Mouse (Mus musculus): ENCODE results near the gene Slc35e3. TPM values are rescaled to one million over a fixed set of nuclear protein-coding genes. Genes with fewer than 3 reads are reported as not detected.

The Slc35e3 gene
- total and polyA plus RNA-seq, 2 experiments from 2014 or later = 24.4 to 31.0 TPM

DNA sequence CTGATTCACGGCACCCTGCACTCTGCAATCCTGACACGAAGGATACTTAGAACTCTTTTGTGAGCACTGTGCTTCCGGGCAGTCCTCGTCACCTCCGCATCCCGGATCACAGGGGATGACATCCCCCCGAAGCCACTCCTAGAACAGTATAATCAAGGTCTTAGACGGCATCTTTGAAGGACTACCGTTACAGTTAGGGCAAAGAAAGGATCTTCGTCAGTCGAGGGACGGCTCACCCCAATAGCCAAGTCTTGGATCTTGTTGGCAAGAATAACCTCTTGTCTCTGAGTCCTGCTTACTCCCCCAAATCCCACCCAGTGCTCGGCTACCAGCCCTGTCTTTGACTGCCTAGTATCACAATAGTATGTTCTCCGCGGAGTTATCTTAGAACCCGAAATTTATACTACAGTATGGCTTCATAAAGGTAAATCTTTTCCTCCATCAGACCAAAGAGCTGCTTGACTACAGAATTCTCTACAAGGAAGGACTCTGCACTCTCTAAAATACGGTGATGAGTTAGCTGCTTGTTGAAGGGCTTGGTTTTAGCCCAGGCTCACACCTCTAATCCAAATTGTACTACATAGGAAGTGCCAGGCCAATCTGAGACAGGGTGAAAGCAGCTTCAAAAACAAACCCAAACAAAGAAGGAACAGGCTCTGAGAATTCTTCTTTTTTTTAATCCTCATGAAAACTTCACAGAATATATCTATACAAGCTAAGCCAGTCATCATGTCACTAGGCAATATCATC is 44.4 kb upstream of the Slc35e3 start:
- WGBS = 95% methylated on average over 17 of the region's 17 CpGs
- H3K9me3 ChIP-seq (ENCODE audit: low read length) = no peaks in the 10 kb centered on the region
- H3K4me1 ChIP-seq (ENCODE audit: insufficient read depth, low read length) = no peaks in the 10 kb centered on the region
- no peak overlapping the region for H3K9ac ChIP-seq (replicated peaks; ENCODE audit: low read length, poor library complexity, severe bottlenecking)
- H3K36me3 ChIP-seq (ENCODE audit: insufficient read depth, low read length) = peaks cover 6% of the 10 kb centered on the region
- no peaks in the 10 kb centered on the region for H3K27me3 ChIP-seq (ENCODE audit: insufficient read depth, low read length)
- no peak overlapping the region for H3K4me2 ChIP-seq (ENCODE audit: low read depth, low read length, poor library complexity, severe bottlenecking)
- no peak for TF ChIP-seq CTCF (IDR thresholded peaks at IDR 0.05)
- DNase-seq (ENCODE audit: low spot score) (no peak), ATAC-seq (ENCODE audit: low FRiP score) (no peak)
- H3K27ac ChIP-seq (ENCODE audit: low read depth, low read length) = no peak overlapping the region
- H3K4me3 ChIP-seq (ENCODE audit: low read depth, low read length) = no peak overlapping the region

DNA sequence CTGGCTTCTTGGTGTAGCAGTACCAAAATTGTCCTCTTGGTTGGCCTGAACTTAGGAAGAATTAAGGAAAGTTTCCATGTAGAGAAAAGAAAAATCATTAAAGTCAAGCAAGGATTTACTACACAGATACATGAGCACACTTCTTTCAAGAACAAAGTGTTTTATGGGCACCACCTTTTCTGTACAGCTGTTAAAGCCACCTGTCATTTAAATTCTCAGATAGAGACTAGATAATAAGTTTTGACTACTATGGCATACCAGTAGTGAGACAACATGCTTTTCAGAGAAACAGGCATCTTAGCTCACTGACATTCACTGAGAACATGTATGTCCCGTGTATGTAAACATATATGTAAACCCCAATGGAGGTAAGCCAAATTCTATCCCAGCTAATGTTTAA is 43.8 kb upstream of the Slc35e3 start:
- ATAC-seq (ENCODE audit: low FRiP score) (no peak), DNase-seq (ENCODE audit: low spot score) (no peak)
- H3K4me1 ChIP-seq (ENCODE audit: insufficient read depth, low read length) = no peaks in the 10 kb centered on the region
- peaks cover 9% of the 10 kb centered on the region for H3K36me3 ChIP-seq (ENCODE audit: insufficient read depth, low read length)
- no peak for TF ChIP-seq CTCF (IDR thresholded peaks at IDR 0.05)
- WGBS = 93% methylated on average over 1 of the region's 1 CpGs
- H3K27ac ChIP-seq (ENCODE audit: low read depth, low read length) = no peak overlapping the region
- H3K4me3 ChIP-seq (ENCODE audit: low read depth, low read length) = no peak overlapping the region
- H3K27me3 ChIP-seq (ENCODE audit: insufficient read depth, low read length) = no peaks in the 10 kb centered on the region
- H3K9me3 ChIP-seq (ENCODE audit: low read length) = no peaks in the 10 kb centered on the region
- no peak overlapping the region for H3K9ac ChIP-seq (replicated peaks; ENCODE audit: low read length, poor library complexity, severe bottlenecking)
- no peak overlapping the region for H3K4me2 ChIP-seq (ENCODE audit: low read depth, low read length, poor library complexity, severe bottlenecking)

DNA sequence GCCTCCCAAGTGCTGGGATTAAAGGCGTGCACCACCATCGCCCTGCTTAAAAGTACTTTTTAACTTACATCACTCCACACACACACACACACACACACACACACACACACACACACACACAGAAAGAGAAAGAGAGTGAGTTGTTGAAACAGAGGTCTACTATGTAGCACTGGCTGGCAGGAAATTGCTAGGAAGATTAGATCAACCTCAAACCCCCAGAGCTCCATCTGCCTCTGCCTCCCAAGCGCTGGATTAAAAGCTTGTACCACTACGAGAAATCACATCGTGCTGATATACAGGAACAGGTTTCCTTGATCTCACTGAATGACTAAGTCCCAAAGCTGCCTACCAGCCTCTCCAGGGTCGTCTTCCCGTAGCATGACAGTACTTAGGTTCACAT is 38.5 kb upstream of the Slc35e3 start:
- Histone ChIP-seq H3K9me3 (ENCODE audit: low read length) (no peaks in the 10 kb centered on the region), H3K4me3 (ENCODE audit: low read depth, low read length) (no peak overlapping the region), H3K4me1 (ENCODE audit: insufficient read depth, low read length) (no peaks in the 10 kb centered on the region), H3K4me2 (ENCODE audit: low read depth, low read length, poor library complexity, severe bottlenecking) (no peak overlapping the region), H3K36me3 (ENCODE audit: insufficient read depth, low read length) (peaks cover 35% of the 10 kb centered on the region), H3K27me3 (ENCODE audit: insufficient read depth, low read length) (no peaks in the 10 kb centered on the region), H3K27ac (ENCODE audit: low read depth, low read length) (no peak overlapping the region), H3K9ac (replicated peaks; ENCODE audit: low read length, poor library complexity, severe bottlenecking) (no peak overlapping the region)
- no peak for ATAC-seq (ENCODE audit: low FRiP score)
- 97% methylated on average over 7 of the region's 7 CpGs for WGBS
- no peak for DNase-seq (ENCODE audit: low spot score)
- TF ChIP-seq CTCF (IDR thresholded peaks at IDR 0.05) = no peak

DNA sequence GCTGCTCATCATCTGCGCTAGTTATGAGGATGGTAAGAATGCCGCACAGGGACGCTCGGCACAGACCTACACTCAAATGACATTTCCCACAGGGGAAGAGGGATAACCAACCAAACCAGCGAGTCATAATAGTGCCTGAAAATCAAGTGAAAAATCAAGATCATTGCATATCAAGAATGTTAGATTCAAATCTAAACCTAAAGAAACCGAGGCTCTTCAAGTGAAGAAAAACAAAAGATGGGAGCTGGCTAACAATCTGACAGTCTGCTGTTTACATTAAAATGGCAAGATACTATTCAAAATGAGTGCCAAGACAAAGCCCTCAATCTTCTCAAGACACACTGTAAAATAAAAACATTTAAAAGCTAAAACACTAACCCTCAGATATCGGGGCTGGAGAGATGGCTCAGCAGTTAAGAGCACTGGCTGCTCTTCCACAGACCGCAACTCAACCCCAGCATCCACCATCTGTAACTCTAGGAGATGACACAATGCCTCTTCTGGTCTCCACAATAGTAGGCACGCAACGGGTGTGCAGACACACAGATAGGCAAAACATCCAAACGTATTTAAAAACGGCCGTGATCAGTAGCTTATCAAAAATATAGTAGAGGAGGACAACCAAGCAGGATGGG is 37.7 kb upstream of the Slc35e3 start:
- 98% methylated on average over 13 of the region's 13 CpGs for WGBS
- H3K4me3 ChIP-seq (ENCODE audit: low read depth, low read length) = no peak overlapping the region
- no peak for TF ChIP-seq CTCF (IDR thresholded peaks at IDR 0.05)
- no peaks in the 10 kb centered on the region for H3K9me3 ChIP-seq (ENCODE audit: low read length)
- H3K36me3 ChIP-seq (ENCODE audit: insufficient read depth, low read length) = peaks cover 39% of the 10 kb centered on the region
- no peak overlapping the region for H3K9ac ChIP-seq (replicated peaks; ENCODE audit: low read length, poor library complexity, severe bottlenecking)
- H3K4me2 ChIP-seq (ENCODE audit: low read depth, low read length, poor library complexity, severe bottlenecking) = no peak overlapping the region
- H3K27ac ChIP-seq (ENCODE audit: low read depth, low read length) = no peak overlapping the region
- ATAC-seq (ENCODE audit: low FRiP score) (no peak), DNase-seq (ENCODE audit: low spot score) (no peak)
- H3K4me1 ChIP-seq (ENCODE audit: insufficient read depth, low read length) = no peaks in the 10 kb centered on the region
- H3K27me3 ChIP-seq (ENCODE audit: insufficient read depth, low read length) = no peaks in the 10 kb centered on the region

DNA sequence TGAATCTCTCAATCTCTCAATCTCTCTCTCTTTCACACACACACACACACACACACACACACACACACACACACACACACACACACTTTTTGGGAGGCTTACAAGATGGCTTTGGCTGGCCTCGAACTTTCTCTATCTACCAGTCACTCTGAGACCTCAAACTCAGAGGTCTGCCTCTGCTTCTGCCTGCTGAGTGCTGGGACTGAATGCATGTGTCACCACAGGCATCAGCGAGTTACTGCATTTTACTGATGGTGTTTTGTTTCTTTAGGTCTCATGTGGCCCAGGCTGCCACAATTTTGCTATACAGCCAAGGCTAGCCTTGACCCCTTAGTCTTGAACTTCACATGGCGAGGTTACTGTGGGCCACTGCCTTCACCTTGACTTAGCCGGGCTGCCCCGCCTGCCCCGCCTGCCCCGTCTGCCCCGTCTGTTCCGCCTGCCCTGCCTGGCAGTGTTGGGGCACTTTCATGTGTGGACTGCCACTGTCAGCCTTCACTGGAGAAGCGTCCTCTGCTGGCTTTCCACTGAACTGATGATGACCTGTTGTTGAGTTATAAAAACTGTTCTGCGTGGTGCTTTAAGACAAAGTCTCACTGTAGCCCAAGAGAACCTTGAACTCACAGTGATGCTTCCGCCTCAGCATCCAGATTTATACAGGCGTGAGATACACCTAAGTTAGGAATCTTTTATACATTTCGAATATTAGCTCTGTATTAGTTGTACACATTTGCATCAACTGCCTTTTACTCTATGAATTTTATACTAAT is 36.5 kb upstream of the Slc35e3 start:
- TF ChIP-seq CTCF (IDR thresholded peaks at IDR 0.05) = no peak
- WGBS = 97% methylated on average over 14 of the region's 14 CpGs
- no peaks in the 10 kb centered on the region for H3K27me3 ChIP-seq (ENCODE audit: insufficient read depth, low read length)

DNA sequence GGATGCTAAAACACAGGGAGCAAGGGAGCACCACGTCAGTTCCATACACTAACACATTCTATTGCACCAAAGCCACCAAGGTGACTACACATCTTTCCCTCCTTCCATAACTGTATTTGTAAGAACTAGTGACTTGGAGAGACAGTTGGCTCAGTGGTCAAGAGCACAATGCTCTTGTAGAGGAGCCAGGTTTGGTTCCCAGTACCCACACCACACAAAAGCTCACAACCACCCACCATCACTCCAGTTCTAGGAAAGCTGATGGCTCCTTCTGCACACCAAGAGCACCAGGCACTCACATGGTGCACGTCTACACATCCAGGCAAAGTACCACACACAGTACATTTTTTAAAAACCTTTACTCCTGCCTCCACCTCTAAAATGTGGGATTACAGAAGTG is 35.9 kb upstream of the Slc35e3 start:
- TF ChIP-seq CTCF (IDR thresholded peaks at IDR 0.05) = no peak
- Histone ChIP-seq H3K36me3 (ENCODE audit: insufficient read depth, low read length) (peaks cover 45% of the 10 kb centered on the region), H3K4me3 (ENCODE audit: low read depth, low read length) (no peak overlapping the region), H3K27me3 (ENCODE audit: insufficient read depth, low read length) (no peaks in the 10 kb centered on the region), H3K27ac (ENCODE audit: low read depth, low read length) (no peak overlapping the region), H3K9ac (replicated peaks; ENCODE audit: low read length, poor library complexity, severe bottlenecking) (no peak overlapping the region), H3K9me3 (ENCODE audit: low read length) (no peaks in the 10 kb centered on the region), H3K4me1 (ENCODE audit: insufficient read depth, low read length) (no peaks in the 10 kb centered on the region), H3K4me2 (ENCODE audit: low read depth, low read length, poor library complexity, severe bottlenecking) (no peak overlapping the region)
- ATAC-seq (ENCODE audit: low FRiP score) (no peak), DNase-seq (ENCODE audit: low spot score) (no peak)
- 91% methylated on average over 2 of the region's 2 CpGs for WGBS

More for the DNA sequence above, 36.5 kb upstream of the Slc35e3 start:
- Histone ChIP-seq H3K27ac (ENCODE audit: low read depth, low read length) (no peak overlapping the region), H3K9ac (replicated peaks; ENCODE audit: low read length, poor library complexity, severe bottlenecking) (no peak overlapping the region), H3K4me3 (ENCODE audit: low read depth, low read length) (no peak overlapping the region), H3K4me1 (ENCODE audit: insufficient read depth, low read length) (no peaks in the 10 kb centered on the region), H3K9me3 (ENCODE audit: low read length) (no peaks in the 10 kb centered on the region), H3K36me3 (ENCODE audit: insufficient read depth, low read length) (peaks cover 45% of the 10 kb centered on the region), H3K4me2 (ENCODE audit: low read depth, low read length, poor library complexity, severe bottlenecking) (no peak overlapping the region)
- ATAC-seq (ENCODE audit: low FRiP score) = no peak
- no peak for DNase-seq (ENCODE audit: low spot score)
